Mouse (Mus musculus): ENCODE measurements around the gene Fam69b. TPM values are rescaled to one million over a fixed set of nuclear protein-coding genes. Genes with fewer than 3 reads are reported as not detected.
A peak's percentile ranks its signal among the peaks of the same experiment; 100 is the strongest.

Fam69b gene
- polyA plus RNA-seq, 1 experiment from 2014 or later = 128 TPM

- DNase-seq (ENCODE audit: low spot score) = no peak
- Histone ChIP-seq H3K36me3 (replicated peaks; ENCODE audit: control insufficient read depth, insufficient read depth) (no peaks in the 10 kb centered on the region), H3K9me3 (ENCODE audit: control insufficient read depth, low read length) (no peaks in the 10 kb centered on the region), H3K4me3 (replicated peaks; ENCODE audit: low read length) (no peak overlapping the region), H3K27me3 (ENCODE audit: control insufficient read depth, insufficient read depth, low read length) (no peaks in the 10 kb centered on the region), H3K27ac (no peak overlapping the region), H3K4me1 (replicated peaks; ENCODE audit: control insufficient read depth, insufficient read depth, low read length) (no peaks in the 10 kb centered on the region), H3K4me2 (replicated peaks) (no peak overlapping the region), H3K9ac (no peak overlapping the region)
- WGBS = 80% methylated on average over 5 of the region's 5 CpGs
- ATAC-seq (ENCODE audit: low FRiP score) = no peak
These were observed 13.4 kb upstream of the Fam69b start for GRCm38 (mm10) chr2:26614903-26615302.

GRCm38 (mm10) chr2:26615459-26616124 lies 12.7 kb upstream of the Fam69b start:
- no peaks in the 10 kb centered on the region for H3K9me3 ChIP-seq (ENCODE audit: control insufficient read depth, low read length)
- H3K27me3 ChIP-seq (ENCODE audit: control insufficient read depth, insufficient read depth, low read length) = no peaks in the 10 kb centered on the region
- 82% methylated on average over 4 of the region's 4 CpGs for WGBS
- no peak for DNase-seq (ENCODE audit: low spot score)
- H3K9ac ChIP-seq = no peak overlapping the region
- no peak overlapping the region for H3K27ac ChIP-seq
- no peaks in the 10 kb centered on the region for H3K4me1 ChIP-seq (replicated peaks; ENCODE audit: control insufficient read depth, insufficient read depth, low read length)
- no peaks in the 10 kb centered on the region for H3K36me3 ChIP-seq (replicated peaks; ENCODE audit: control insufficient read depth, insufficient read depth)
- H3K4me2 ChIP-seq (replicated peaks) = no peak overlapping the region
- H3K4me3 ChIP-seq (replicated peaks; ENCODE audit: low read length) = no peak overlapping the region
- no peak for ATAC-seq (ENCODE audit: low FRiP score)

- no peaks in the 10 kb centered on the region for H3K9me3 ChIP-seq (ENCODE audit: control insufficient read depth, low read length)
- no peak overlapping the region for H3K27ac ChIP-seq
- no peaks in the 10 kb centered on the region for H3K4me1 ChIP-seq (replicated peaks; ENCODE audit: control insufficient read depth, insufficient read depth, low read length)
- no peak overlapping the region for H3K4me3 ChIP-seq (replicated peaks; ENCODE audit: low read length)
- H3K4me2 ChIP-seq (replicated peaks) = no peak overlapping the region
- WGBS = 79% methylated on average over 6 of the region's 6 CpGs
- ATAC-seq (ENCODE audit: low FRiP score) (no peak), DNase-seq (ENCODE audit: low spot score) (no peak)
- no peak overlapping the region for H3K9ac ChIP-seq
- H3K36me3 ChIP-seq (replicated peaks; ENCODE audit: control insufficient read depth, insufficient read depth) = no peaks in the 10 kb centered on the region
- H3K27me3 ChIP-seq (ENCODE audit: control insufficient read depth, insufficient read depth, low read length) = no peaks in the 10 kb centered on the region
These were observed 10.9 kb upstream of the Fam69b start for GRCm38 (mm10) chr2:26617331-26617730.

- 59% methylated on average over 7 of the region's 7 CpGs for WGBS
- no peak for DNase-seq (ENCODE audit: low spot score)
- no peak overlapping the region for H3K4me2 ChIP-seq (replicated peaks)
- H3K9ac ChIP-seq = no peak overlapping the region
- no peak overlapping the region for H3K4me3 ChIP-seq (replicated peaks; ENCODE audit: low read length)
- no peaks in the 10 kb centered on the region for H3K9me3 ChIP-seq (ENCODE audit: control insufficient read depth, low read length)
- H3K36me3 ChIP-seq (replicated peaks; ENCODE audit: control insufficient read depth, insufficient read depth) = no peaks in the 10 kb centered on the region
- H3K4me1 ChIP-seq (replicated peaks; ENCODE audit: control insufficient read depth, insufficient read depth, low read length) = no peaks in the 10 kb centered on the region
- no peak overlapping the region for H3K27ac ChIP-seq
- no peak for ATAC-seq (ENCODE audit: low FRiP score)
- H3K27me3 ChIP-seq (ENCODE audit: control insufficient read depth, insufficient read depth, low read length) = no peaks in the 10 kb centered on the region
These were observed 10.3 kb upstream of the Fam69b start for GRCm38 (mm10) chr2:26617928-26618327.

- H3K27ac ChIP-seq = no peak overlapping the region
- H3K4me1 ChIP-seq (replicated peaks; ENCODE audit: control insufficient read depth, insufficient read depth, low read length) = no peaks in the 10 kb centered on the region
- no peaks in the 10 kb centered on the region for H3K27me3 ChIP-seq (ENCODE audit: control insufficient read depth, insufficient read depth, low read length)
- no peak overlapping the region for H3K9ac ChIP-seq
- H3K9me3 ChIP-seq (ENCODE audit: control insufficient read depth, low read length) = no peaks in the 10 kb centered on the region
- no peak overlapping the region for H3K4me3 ChIP-seq (replicated peaks; ENCODE audit: low read length)
- DNase-seq (ENCODE audit: low spot score) (no peak), ATAC-seq (ENCODE audit: low FRiP score) (no peak)
- no peaks in the 10 kb centered on the region for H3K36me3 ChIP-seq (replicated peaks; ENCODE audit: control insufficient read depth, insufficient read depth)
- 45% methylated on average over 2 of the region's 2 CpGs for WGBS
- no peak overlapping the region for H3K4me2 ChIP-seq (replicated peaks)
These were observed 7.0 kb upstream of the Fam69b start for GRCm38 (mm10) chr2:26621246-26621645.

GRCm38 (mm10) chr2:26622984-26623383 lies 5.3 kb upstream of the Fam69b start:
- no peak overlapping the region for H3K27ac ChIP-seq
- no peak overlapping the region for H3K4me3 ChIP-seq (replicated peaks; ENCODE audit: low read length)
- H3K9ac ChIP-seq = no peak overlapping the region
- H3K9me3 ChIP-seq (ENCODE audit: control insufficient read depth, low read length) = no peaks in the 10 kb centered on the region
- no peak overlapping the region for H3K4me2 ChIP-seq (replicated peaks)
- no peaks in the 10 kb centered on the region for H3K36me3 ChIP-seq (replicated peaks; ENCODE audit: control insufficient read depth, insufficient read depth)
- ATAC-seq (ENCODE audit: low FRiP score) = no peak
- WGBS = 66% methylated on average over 5 of the region's 5 CpGs
- H3K27me3 ChIP-seq (ENCODE audit: control insufficient read depth, insufficient read depth, low read length) = no peaks in the 10 kb centered on the region
- H3K4me1 ChIP-seq (replicated peaks; ENCODE audit: control insufficient read depth, insufficient read depth, low read length) = no peaks in the 10 kb centered on the region
- no peak for DNase-seq (ENCODE audit: low spot score)

- no peak overlapping the region for H3K9ac ChIP-seq
- H3K4me2 ChIP-seq (replicated peaks) = no peak overlapping the region
- H3K4me3 ChIP-seq (replicated peaks; ENCODE audit: low read length) = no peak overlapping the region
- DNase-seq (ENCODE audit: low spot score) = no peak
- no peaks in the 10 kb centered on the region for H3K27me3 ChIP-seq (ENCODE audit: control insufficient read depth, insufficient read depth, low read length)
- H3K36me3 ChIP-seq (replicated peaks; ENCODE audit: control insufficient read depth, insufficient read depth) = no peaks in the 10 kb centered on the region
- no peak for ATAC-seq (ENCODE audit: low FRiP score)
- WGBS = 91% methylated on average over 3 of the region's 3 CpGs
- peaks cover 16% of the 10 kb centered on the region for H3K4me1 ChIP-seq (replicated peaks; ENCODE audit: control insufficient read depth, insufficient read depth, low read length)
- no peaks in the 10 kb centered on the region for H3K9me3 ChIP-seq (ENCODE audit: control insufficient read depth, low read length)
- no peak overlapping the region for H3K27ac ChIP-seq
These were observed 2.8 kb upstream of the Fam69b start for GRCm38 (mm10) chr2:26625419-26625818.

- Histone ChIP-seq H3K27ac (no peak overlapping the region), H3K9me3 (ENCODE audit: control insufficient read depth, low read length) (no peaks in the 10 kb centered on the region)
- 72% methylated on average over 3 of the region's 3 CpGs for WGBS
These were observed 2.2 kb upstream of the Fam69b start for GRCm38 (mm10) chr2:26626081-26626480.

GRCm38 (mm10) chr2:26628792-26629437 lies 658 bp downstream of the Fam69b start:
- WGBS = 23% methylated on average over 5 of the region's 5 CpGs
- H3K4me1 ChIP-seq (replicated peaks; ENCODE audit: control insufficient read depth, insufficient read depth, low read length) = peaks cover 42% of the 10 kb centered on the region
- no peak for DNase-seq (ENCODE audit: low spot score)

More at GRCm38 (mm10) chr2:26626081-26626480, 2.2 kb upstream of the Fam69b start:
- Histone ChIP-seq H3K4me2 (replicated peaks) (no peak overlapping the region), H3K4me1 (replicated peaks; ENCODE audit: control insufficient read depth, insufficient read depth, low read length) (peaks cover 22% of the 10 kb centered on the region), H3K36me3 (replicated peaks; ENCODE audit: control insufficient read depth, insufficient read depth) (no peaks in the 10 kb centered on the region), H3K4me3 (replicated peaks; ENCODE audit: low read length) (no peak overlapping the region), H3K27me3 (ENCODE audit: control insufficient read depth, insufficient read depth, low read length) (no peaks in the 10 kb centered on the region), H3K9ac (no peak overlapping the region)
- ATAC-seq (ENCODE audit: low FRiP score) = no peak
- DNase-seq (ENCODE audit: low spot score) = no peak

More at GRCm38 (mm10) chr2:26628792-26629437, 658 bp downstream of the Fam69b start:
- Histone ChIP-seq H3K4me2 (replicated peaks) (peak overlapping the region; percentile 90), H3K36me3 (replicated peaks; ENCODE audit: control insufficient read depth, insufficient read depth) (peaks cover 6% of the 10 kb centered on the region; the same call in 1 of the 2 replicates), H3K27me3 (ENCODE audit: control insufficient read depth, insufficient read depth, low read length) (no peaks in the 10 kb centered on the region), H3K9me3 (ENCODE audit: control insufficient read depth, low read length) (no peaks in the 10 kb centered on the region), H3K9ac (peak overlapping the region; percentile 98), H3K27ac (peak overlapping the region; percentile 92), H3K4me3 (replicated peaks; ENCODE audit: low read length) (peak overlapping the region; percentile 64)
- ATAC-seq (ENCODE audit: low FRiP score) = peak; percentile 41
